Mouse (Mus musculus) liver, postnatal 0 days (tissue): ENCODE data around the gene Usp35. TPM values are rescaled to one million over a fixed set of nuclear protein-coding genes. Genes with fewer than 3 reads are reported as not detected.
A peak's percentile ranks its signal among the peaks of the same experiment; 100 is the strongest.

Source experiments
- ATAC-seq: fragments of 200-750 bp; cut with Nextera tagmentation; 2 replicates; pipeline ENCODE4 v1.8.0; 2017; ENCODE audit warnings: mild to moderate bottlenecking, moderate library complexity
- DNase-seq: peaks from one replicate; pipeline ENCODE4 v3.0.0-alpha.2; 2016
- H3K27ac ChIP-seq: fragments of 300-500 bp; sonication (generic); 2 replicates; pipeline ENCODE4 v1.5.1; 2014; ENCODE audit warnings: antibody characterized with exemption, moderate library complexity, mild to moderate bottlenecking, low read depth
- H3K27me3 ChIP-seq: fragments of 300-500 bp; sonication (generic); 2 replicates; pipeline ENCODE4 v1.6.1; 2014; ENCODE audit warnings: low read length, control low read depth, mixed read lengths; ENCODE audit not compliant: insufficient read depth
- H3K36me3 ChIP-seq: fragments of 300-500 bp; sonication (generic); replicated peaks from 2 replicates; pipeline ENCODE4 v1.6.1; 2014; ENCODE audit warnings: mild to moderate bottlenecking, control low read depth, low read length, moderate library complexity, mixed read lengths; ENCODE audit not compliant: insufficient read depth
- H3K4me1 ChIP-seq: fragments of 300-500 bp; sonication (generic); 2 replicates; pipeline ENCODE4 v1.6.1; 2014; ENCODE audit warnings: antibody characterized with exemption, mild to moderate bottlenecking, control low read depth; ENCODE audit not compliant: insufficient read depth
- H3K4me2 ChIP-seq: fragments of 300-500 bp; sonication (generic); 2 replicates; pipeline ENCODE4 v1.6.1; 2014; ENCODE audit warnings: low read depth, mild to moderate bottlenecking, low read length, moderate library complexity, mixed read lengths
- H3K4me3 ChIP-seq: fragments of 300-500 bp; sonication (generic); 2 replicates; pipeline ENCODE4 v1.5.1; 2014; ENCODE audit warnings: low read depth, low read length
- H3K9ac ChIP-seq: fragments of 300-500 bp; sonication (generic); replicated peaks from 2 replicates; pipeline ENCODE4 v1.6.1; 2014; ENCODE audit warnings: mild to moderate bottlenecking, moderate library complexity
- H3K9me3 ChIP-seq: fragments of 300-500 bp; sonication (generic); 2 replicates; pipeline ENCODE4 v1.6.1; 2016; ENCODE audit warnings: mild to moderate bottlenecking, control low read depth, low read length, mixed read lengths
- CTCF ChIP-seq: sonication (generic); IDR thresholded peaks from 2 replicates; pipeline ENCODE4 v1.5.1; 2016; ENCODE audit warnings: antibody characterized with exemption, low read depth
- EP300 ChIP-seq: IDR thresholded peaks from 2 replicates; pipeline ENCODE4 v1.6.1; 2016; ENCODE audit warnings: antibody characterized with exemption, low read depth, mild to moderate bottlenecking
- WGBS: fragments of 180-500 bp; shearing (Covaris S2); extraction: QIAGEN DNeasy Blood & Tissue Kit; methylation state at CpG from one replicate; pipeline ENCODE4 v1.1.7; 2014; ENCODE audit not compliant: insufficient replicate concordance; 5-methylcytosine and 5-hydroxymethylcytosine counted together
- polyA plus RNA-seq: library from polyadenylated mRNA; unstranded; fragments of >200 nt; fragmentation: Nextera tagmentation; extraction: Ambion mirVana; gene quantifications from 2 replicates; pipeline ENCODE4 v1.2.1, GENCODE M21; 2015

The Usp35 gene
- polyA plus RNA-seq, 1 experiment from 2014 or later = 0.14 TPM

- ATAC-seq (no peak), DNase-seq (no peak)
- H3K27ac ChIP-seq = no peak overlapping the region
- H3K36me3 ChIP-seq = peaks cover 8% of the 10 kb centered on the region; the same call in 1 of the 2 replicates
- no peak overlapping the region for H3K4me3 ChIP-seq
- TF ChIP-seq CTCF = no peak
- TF ChIP-seq EP300 = no peak
- H3K9me3 ChIP-seq = no peaks in the 10 kb centered on the region
- no peaks in the 10 kb centered on the region for H3K4me1 ChIP-seq
- whole genome bisulfite sequencing = 85% methylated on average over 2 of the region's 2 CpGs
- no peak overlapping the region for H3K4me2 ChIP-seq
- H3K9ac ChIP-seq = no peak overlapping the region
- no peaks in the 10 kb centered on the region for H3K27me3 ChIP-seq
These were observed 25.0 kb downstream of the Usp35 start for GRCm38 (mm10) chr7:97306813-97307212.

- Histone ChIP-seq H3K4me1 (no peaks in the 10 kb centered on the region), H3K4me3 (no peak overlapping the region), H3K36me3 (peaks cover 14% of the 10 kb centered on the region), H3K9me3 (no peaks in the 10 kb centered on the region), H3K27me3 (no peaks in the 10 kb centered on the region), H3K4me2 (no peak overlapping the region), H3K27ac (no peak overlapping the region), H3K9ac (no peak overlapping the region)
- DNase-seq (peak; percentile 4), ATAC-seq (no peak)
- TF ChIP-seq CTCF (no peak), EP300 (no peak)
- 77% methylated on average over 4 of the region's 4 CpGs for WGBS
These were observed 26.6 kb downstream of the Usp35 start for GRCm38 (mm10) chr7:97305206-97305605.

GRCm38 (mm10) chr7:97304471-97304870 is 27.3 kb downstream of the Usp35 start:
- Histone ChIP-seq H3K27me3 (no peaks in the 10 kb centered on the region), H3K4me1 (no peaks in the 10 kb centered on the region), H3K36me3 (peaks cover 17% of the 10 kb centered on the region), H3K27ac (no peak overlapping the region), H3K4me3 (no peak overlapping the region), H3K9me3 (no peaks in the 10 kb centered on the region), H3K4me2 (no peak overlapping the region), H3K9ac (no peak overlapping the region)
- ATAC-seq = no peak
- DNase-seq = no peak
- TF ChIP-seq EP300 (no peak), CTCF (no peak)

GRCm38 (mm10) chr7:97303614-97304013 is 28.2 kb downstream of the Usp35 start:
- DNase-seq = peak; percentile 8
- H3K36me3 ChIP-seq = peaks cover 17% of the 10 kb centered on the region
- H3K9ac ChIP-seq = no peak overlapping the region
- no peaks in the 10 kb centered on the region for H3K4me1 ChIP-seq
- H3K27ac ChIP-seq = no peak overlapping the region
- WGBS = 59% methylated on average over 2 of the region's 2 CpGs
- no peak for ATAC-seq
- TF ChIP-seq EP300 = no peak
- no peak for TF ChIP-seq CTCF
- H3K4me3 ChIP-seq = no peak overlapping the region
- no peaks in the 10 kb centered on the region for H3K27me3 ChIP-seq
- no peaks in the 10 kb centered on the region for H3K9me3 ChIP-seq
- H3K4me2 ChIP-seq = no peak overlapping the region

- Histone ChIP-seq H3K4me1 (no peaks in the 10 kb centered on the region), H3K36me3 (peaks cover 17% of the 10 kb centered on the region; the same call in 1 of the 2 replicates), H3K4me2 (no peak overlapping the region), H3K9ac (no peak overlapping the region), H3K4me3 (no peak overlapping the region), H3K27ac (no peak overlapping the region), H3K27me3 (no peaks in the 10 kb centered on the region), H3K9me3 (no peaks in the 10 kb centered on the region)
- WGBS = 75% methylated on average over 4 of the region's 4 CpGs
- DNase-seq (no peak), ATAC-seq (no peak)
- TF ChIP-seq CTCF = no peak
These were observed 28.9 kb downstream of the Usp35 start for GRCm38 (mm10) chr7:97302876-97303275.

- no peak for TF ChIP-seq EP300
- TF ChIP-seq CTCF = no peak
- no peak overlapping the region for H3K4me3 ChIP-seq
- DNase-seq (no peak), ATAC-seq (no peak)
- no peaks in the 10 kb centered on the region for H3K27me3 ChIP-seq
- no peak overlapping the region for H3K9ac ChIP-seq
- no peaks in the 10 kb centered on the region for H3K9me3 ChIP-seq
- 74% methylated on average over 4 of the region's 4 CpGs for WGBS
- peaks cover 17% of the 10 kb centered on the region; the same call in 1 of the 2 replicates for H3K36me3 ChIP-seq
- no peak overlapping the region for H3K4me2 ChIP-seq
- H3K27ac ChIP-seq = no peak overlapping the region
- H3K4me1 ChIP-seq = no peaks in the 10 kb centered on the region
These were observed 29.6 kb downstream of the Usp35 start for GRCm38 (mm10) chr7:97302261-97302660.

GRCm38 (mm10) chr7:97301321-97301720 is 30.5 kb downstream of the Usp35 start:
- no peak overlapping the region for H3K4me2 ChIP-seq
- H3K9me3 ChIP-seq = no peaks in the 10 kb centered on the region
- H3K4me3 ChIP-seq = no peak overlapping the region
- TF ChIP-seq CTCF = no peak
- TF ChIP-seq EP300 = no peak
- no peak overlapping the region for H3K27ac ChIP-seq
- H3K27me3 ChIP-seq = no peaks in the 10 kb centered on the region
- DNase-seq (peak; percentile 10), ATAC-seq (no peak)
- no peak overlapping the region for H3K9ac ChIP-seq
- WGBS = 79% methylated on average over 8 of the region's 8 CpGs
- H3K36me3 ChIP-seq = peaks cover 17% of the 10 kb centered on the region; the same call in 1 of the 2 replicates
- H3K4me1 ChIP-seq = no peaks in the 10 kb centered on the region
